Mouse (Mus musculus): ENCODE results near the gene B3galt4.

Gene B3galt4

DNA sequence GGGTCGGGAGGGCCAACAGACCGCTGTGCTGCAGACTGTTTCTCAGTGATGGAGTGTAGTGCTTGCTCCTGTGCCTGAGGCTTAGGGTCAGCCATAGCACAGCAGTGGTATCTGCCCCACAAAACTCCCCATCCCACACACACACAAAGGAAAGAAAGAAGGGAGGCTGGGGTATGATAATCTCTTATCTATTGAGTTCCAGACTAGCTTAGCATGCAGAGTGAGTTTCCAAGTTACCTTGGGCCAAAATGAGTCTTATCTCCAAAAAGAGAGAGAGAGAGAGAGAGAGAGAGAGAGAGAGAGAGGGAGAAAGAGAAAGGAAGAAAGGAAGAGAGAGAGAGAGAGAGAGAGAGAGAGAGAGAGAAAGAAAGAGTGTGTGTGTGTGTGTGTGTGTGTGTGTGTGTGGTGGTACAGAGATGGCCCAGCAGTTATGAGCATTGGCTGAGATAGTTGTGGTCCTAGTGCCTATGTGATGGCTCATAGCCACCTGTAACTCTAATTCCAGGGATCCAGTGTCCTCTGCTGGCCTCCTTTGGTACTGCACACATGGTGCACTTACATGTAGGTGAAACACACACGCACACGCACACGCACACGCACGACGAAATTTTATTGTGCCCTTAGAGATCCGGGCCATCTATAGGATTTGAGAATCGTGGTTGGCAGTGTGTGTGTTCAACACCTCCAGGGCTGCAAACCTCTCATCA lies 26.6 kb downstream of the B3galt4 start:
- DNase-seq (ENCODE audit: low read depth in 2 of 2, low spot score in 2 of 2): peak; percentile 68 to 77

DNA sequence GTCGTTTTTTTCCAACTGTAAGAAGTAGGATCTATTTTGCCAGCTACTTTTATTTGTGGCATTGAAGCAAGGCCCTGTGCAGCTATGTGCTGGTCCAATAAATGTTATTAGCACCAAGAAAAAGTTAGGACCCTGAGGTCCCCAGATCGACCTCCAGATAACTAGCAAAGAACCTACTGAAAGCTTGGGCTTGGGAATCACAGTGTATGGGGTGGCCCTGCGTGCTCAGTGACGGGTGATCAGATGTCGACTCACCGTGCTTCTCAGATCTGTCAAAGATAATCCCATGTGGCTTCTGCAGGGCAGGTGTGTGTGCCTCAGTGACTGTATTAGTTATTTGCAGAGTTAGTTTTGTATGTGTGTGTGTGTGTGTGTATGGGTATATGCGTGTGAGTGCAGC lies 29.9 kb downstream of the B3galt4 start:
- no peak for DNase-seq (ENCODE audit: low read depth in 2 of 2, low spot score in 2 of 2)

DNA sequence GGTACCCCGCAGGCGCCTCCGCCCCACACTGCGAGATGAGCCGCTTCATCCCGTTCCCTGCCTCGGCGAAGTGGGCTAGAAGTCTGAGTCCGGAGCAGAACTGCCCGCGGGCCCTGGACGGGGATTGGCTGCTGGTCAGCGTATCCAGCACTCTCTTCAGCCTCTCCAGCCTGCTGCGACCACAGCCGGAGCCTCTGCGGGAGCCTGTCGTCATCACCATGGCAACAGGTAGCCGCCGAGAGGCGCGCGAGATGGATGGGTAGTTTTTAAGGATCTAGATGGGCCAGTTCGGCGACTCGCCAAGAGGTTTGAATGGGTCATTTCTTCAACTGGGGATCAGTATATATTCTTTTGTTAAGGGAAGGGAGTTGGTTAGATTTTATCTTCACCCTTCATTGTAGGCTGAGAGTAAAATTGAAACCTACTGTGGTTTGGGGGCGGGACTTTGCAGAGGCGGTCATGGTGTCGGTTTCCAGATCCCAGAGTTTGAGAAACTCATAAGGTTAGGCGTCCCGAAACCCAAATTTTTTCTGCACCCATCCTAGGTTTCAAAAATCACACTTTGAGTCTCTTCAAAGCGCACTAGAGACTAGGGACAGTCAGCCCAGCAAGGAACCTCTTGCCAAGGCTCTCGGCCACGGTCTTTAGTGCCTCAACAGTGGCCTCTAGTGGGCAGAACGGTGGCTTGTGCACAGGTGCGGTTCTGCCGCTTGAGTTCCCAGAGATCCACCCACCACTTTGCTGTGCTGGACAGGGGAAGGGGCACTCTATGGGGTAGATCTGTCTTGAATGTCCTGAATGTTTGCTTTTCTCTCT lies 30.8 kb downstream of the B3galt4 start:
- peak; percentile 77 to 87 for DNase-seq (ENCODE audit: low read depth in 2 of 2, low spot score in 2 of 2)

DNA sequence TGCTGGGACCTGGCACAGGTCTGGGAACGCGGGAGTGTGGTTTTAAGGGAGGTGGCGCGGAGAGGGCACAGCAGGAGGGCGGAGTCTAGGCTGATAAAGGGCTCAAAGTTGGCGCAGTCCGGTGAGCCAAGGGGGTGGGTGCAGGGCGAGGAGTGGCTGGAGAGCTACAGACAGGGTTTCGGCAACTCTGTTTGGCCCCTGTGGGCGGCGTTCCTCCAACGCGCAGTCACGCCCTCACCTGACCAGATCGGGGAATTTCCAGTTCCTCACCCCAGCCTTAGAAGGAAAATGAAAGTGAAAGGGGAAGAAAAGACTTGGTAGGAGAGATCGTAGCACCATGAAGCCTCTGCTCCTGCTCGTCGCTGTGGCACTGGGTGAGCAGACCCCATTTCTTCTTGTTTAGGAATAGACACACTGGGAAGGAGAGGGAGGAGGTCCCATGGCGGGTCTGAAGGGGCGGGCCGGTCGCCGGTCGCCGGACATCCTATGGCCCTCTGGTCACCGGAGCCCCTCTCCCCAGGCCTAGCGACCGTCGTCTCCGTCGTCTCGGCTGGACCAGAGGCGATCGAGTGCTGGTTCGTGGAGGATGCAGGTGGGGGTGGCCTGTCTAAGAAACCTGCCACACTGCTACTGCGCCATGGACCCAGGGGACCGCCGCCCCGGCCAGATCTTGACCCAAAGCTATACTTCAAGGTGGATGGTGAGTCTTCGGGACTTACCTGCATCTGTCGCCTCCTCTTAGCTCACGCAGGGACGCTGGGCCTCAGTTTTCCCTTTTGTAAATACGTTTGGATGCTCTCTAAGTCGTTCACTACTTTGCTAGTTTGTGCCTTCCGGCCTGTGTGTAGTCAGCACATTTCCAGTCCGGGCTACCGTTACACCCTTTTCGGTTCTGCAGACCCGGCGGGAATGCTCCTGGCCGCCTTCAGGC lies 31.7 kb downstream of the B3galt4 start:
- peak; percentile 69 to 77 for DNase-seq (ENCODE audit: low read depth in 2 of 2, low spot score in 2 of 2)

DNA sequence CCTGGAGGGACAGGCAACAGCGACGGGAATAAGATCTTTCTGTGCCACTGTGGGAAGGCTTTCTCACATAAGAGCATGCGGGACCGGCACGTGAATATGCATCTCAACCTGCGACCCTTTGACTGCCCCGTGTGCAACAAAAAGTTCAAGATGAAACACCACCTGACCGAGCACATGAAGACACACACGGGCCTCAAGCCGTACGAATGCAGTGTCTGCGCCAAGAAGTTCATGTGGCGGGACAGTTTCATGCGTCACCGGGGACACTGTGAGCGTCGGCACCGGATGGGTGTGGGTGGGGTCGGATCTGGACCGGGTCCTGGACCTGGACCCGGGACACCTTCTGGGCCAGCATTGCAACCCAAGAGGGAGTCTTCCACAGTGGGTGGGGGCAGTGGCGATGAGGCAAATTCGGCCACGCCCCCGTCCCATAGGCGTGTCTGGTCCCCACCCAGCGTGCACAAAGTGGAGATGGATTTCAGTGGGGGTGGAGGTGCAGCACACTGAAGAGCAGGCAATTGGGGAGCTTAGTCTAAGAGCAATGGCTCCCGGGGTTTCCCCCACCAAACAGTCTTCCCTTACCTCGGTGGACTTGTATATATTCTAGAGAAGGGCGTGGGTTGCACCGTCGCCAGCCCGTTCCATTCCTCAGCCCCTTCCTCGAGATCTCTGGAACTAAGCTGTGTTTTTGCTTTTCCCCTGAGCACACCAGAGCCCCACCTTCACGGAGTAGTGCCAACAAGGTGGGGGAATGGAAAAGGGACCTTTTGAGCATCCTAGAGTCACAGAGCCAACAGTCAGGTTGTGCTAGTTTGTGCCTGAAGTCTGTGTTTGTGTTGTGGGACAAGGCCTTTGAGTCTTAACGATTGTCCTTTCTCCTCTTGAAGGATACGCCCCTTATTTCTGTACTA lies 32.7 kb downstream of the B3galt4 start:
- no peak for DNase-seq (ENCODE audit: low read depth in 2 of 2, low spot score in 2 of 2)

DNA sequence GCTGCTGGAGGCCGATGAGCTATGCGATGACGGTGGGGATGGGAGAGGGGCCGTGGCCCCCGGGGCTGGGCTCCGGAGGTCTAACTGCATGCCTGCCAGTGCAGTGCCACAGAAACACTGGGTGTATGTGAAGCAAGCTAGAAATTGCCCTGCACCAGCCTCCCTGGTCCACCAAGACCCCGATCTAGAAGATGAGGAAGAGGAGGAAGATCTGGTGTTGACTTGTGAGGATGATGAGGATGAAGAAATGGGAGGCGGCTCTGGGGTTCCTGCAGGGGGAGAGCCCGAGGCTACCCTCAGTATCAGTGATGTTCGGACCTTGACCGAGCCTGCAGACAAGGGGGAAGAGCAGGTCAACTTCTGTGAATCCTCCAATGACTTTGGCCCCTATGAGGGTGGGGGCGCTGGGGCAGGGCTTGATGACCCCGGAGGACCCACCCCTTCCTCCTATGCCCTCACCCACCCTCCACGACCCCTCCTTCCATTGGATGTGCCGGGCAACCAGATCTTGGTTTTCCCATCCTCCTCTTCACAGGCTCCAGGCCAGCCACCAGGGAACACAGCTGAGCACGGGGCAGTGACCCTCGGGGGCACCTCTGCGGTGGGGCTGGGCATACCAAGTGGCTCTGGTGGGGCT lies 33.5 kb downstream of the B3galt4 start:
- DNase-seq (ENCODE audit: low read depth in 2 of 2, low spot score in 2 of 2): no peak

DNA sequence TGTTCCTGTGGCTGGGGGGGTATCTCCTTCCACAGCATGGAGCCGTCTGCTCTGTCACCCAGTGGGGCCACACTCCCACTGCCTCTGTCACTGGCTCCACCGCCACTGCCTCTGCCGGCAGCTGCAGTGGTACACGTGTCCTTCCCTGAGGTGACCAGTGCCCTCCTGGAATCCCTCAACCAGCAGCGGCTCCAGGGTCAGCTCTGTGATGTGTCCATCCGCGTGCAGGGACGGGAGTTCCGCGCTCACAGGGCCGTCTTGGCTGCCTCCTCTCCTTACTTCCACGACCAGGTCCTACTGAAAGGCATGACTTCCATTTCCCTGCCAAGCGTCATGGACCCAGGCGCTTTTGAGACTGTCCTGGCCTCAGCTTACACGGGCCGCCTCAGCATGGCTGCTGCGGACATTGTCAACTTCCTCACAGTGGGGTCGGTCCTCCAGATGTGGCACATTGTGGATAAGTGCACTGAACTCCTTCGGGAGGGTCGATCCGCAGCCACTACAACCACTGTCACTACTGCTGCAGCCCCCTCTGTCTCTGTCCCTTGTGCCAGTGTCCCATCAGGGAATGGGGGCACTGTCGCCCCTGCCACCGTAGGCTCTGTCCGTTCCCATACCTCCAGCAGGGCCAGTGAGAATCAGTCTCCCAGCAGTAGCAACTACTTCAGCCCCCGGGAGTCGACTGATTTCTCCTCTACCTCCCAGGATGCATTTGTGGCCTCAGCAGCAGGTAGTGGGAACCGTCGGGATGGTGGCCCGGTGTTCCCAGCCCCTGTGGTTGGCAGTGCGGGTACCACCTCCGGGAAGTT lies 34.2 kb downstream of the B3galt4 start:
- DNase-seq (ENCODE audit: low read depth in 2 of 2, low spot score in 2 of 2): no peak

DNA sequence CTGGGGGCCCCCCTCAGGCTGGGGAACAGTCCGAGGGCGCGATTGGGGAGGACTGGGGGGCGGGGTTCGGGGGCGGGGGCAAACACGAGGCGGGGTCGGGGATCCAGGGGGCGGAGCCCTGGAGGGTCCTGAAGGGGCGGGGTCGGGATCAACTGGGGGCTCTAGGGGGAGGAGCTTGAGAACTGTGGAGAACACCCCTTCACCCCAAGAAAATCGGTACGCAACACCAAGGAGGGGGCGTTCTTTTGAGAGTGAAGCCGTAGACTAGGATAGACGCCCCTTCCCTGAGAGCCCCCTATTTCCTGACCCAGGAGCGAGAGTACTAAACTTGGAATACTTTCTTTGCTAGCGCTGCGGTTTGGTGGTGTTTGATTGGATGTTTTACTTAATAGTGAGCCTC lies 35.0 kb downstream of the B3galt4 start:
- no peak for DNase-seq (ENCODE audit: low read depth in 2 of 2, low spot score in 2 of 2)

DNA sequence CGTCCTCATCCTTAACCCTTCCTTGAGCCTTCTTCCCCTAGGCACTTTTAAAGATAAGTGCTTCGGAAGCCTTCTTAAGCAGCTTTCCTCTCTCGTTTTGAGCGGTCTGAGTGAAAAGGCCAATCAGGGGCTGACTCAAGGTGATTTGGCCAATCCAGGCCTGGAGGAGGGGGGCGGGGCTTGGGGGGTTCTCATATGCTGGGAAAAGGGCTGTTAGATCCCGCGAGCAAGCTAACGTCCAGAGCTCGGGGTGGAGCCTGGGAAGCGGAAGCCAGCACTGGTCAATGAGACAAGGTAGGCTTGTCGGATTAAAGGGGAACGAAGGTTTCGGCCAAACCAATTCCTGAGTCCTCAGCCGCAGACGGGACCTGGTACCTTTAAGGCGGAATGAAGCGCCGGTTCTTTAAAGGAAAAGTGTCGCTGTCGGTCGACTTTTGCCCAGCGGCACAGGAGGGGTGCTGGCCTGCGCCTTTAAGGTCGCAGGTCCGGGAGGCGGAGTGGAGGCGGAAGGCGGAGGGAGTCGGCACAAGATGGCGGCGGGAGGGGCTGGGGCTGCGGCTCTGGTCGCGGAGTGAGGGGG lies 35.5 kb downstream of the B3galt4 start, which contains the start of the genes Tapbp and Zbtb22:
TSS of gene Tapbp (plus strand) at position 229 of the 580 bp plus-strand sequence.
TSS of gene Zbtb22 (plus strand) at position 234 of the 580 bp plus-strand sequence.
- peak; percentile 84 to 93 for DNase-seq (ENCODE audit: low read depth in 2 of 2, low spot score in 2 of 2)

DNA sequence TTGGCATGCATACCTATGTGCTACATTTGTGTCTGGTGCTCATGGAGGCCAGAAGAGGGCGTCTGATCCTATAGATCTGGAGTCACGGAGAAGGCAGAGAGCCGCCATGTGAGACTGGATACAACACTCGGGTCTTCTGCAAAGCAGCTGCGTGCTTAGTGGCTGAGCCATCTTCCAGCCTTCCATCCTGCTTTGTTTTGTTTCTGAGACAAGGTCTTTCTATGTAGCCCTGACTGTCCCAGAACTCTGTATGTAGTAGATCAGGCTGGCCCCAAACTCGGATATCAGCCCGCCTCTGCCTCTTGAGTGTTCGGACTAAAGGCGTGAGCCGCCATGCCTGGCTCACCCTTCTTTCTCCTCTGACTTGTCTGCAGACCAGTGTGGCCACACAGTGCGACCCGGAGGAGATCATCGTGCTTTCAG lies 36.3 kb downstream of the B3galt4 start:
- no peak for DNase-seq (ENCODE audit: low read depth in 2 of 2, low spot score in 2 of 2)

DNA sequence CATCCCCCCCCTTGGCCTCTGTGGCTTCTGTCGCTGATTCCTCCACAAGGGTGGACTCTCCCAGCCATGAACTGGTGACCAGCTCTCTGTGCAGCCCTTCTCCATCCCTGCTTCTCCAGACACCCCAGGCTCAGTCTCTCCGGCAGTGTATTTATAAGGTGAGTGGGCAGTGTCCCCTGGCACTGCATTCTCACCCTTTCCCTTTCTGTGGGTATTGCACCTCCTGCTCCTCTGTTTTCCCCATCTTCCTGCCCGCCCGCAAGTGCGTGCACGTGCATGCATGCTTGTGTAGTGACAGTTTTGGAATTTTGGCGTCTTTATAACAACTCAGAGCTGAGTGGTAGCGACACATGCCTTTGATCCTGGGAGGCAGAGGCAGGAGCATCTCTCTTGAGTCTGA lies 37.4 kb downstream of the B3galt4 start:
- DNase-seq (ENCODE audit: low read depth in 2 of 2, low spot score in 2 of 2): no peak

DNA sequence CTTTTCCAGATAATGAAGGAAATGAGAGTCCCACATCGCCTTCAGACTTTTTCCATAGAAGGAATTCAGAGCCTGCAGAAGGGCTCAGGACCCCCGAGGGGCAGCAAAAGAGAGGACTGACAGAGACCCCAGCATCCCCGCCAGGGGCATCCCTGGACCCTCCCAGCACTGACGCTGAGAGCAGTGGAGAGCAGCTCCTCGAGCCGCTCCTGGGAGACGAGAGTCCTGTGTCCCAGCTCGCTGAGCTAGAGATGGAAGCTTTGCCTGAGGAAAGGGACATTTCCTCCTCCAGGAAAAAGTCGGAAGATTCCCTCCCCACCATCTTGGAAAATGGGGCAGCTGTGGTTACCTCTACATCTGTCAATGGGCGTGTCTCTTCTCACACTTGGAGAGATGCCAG lies 38.0 kb downstream of the B3galt4 start:
- DNase-seq (ENCODE audit: low read depth in 2 of 2, low spot score in 2 of 2): no peak

DNA sequence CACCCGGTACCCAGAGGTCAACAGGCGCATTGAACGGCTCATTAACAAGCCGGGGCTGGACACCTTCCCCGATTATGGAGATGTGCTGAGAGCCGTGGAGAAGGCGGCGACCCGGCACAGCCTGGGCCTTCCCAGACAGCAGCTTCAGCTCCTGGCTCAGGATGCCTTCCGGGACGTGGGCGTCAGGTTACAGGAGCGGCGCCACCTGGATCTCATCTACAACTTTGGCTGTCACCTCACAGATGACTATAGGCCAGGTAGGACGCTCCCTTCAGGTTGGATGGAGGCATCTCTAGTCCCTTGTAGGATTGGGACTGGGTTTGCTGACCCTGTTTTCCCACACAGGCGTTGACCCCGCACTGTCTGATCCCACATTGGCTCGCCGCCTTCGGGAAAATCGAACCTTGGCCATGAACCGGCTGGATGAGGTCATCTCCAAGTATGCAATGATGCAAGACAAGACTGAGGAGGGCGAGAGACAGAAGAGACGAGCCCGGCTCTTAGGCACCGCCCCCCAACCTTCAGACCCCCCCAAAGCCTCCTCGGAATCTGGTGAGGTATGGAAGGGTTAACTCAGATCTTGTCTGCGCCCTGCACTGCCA lies 39.4 kb downstream of the B3galt4 start:
- no peak for DNase-seq (ENCODE audit: low read depth in 2 of 2, low spot score in 2 of 2)

DNA sequence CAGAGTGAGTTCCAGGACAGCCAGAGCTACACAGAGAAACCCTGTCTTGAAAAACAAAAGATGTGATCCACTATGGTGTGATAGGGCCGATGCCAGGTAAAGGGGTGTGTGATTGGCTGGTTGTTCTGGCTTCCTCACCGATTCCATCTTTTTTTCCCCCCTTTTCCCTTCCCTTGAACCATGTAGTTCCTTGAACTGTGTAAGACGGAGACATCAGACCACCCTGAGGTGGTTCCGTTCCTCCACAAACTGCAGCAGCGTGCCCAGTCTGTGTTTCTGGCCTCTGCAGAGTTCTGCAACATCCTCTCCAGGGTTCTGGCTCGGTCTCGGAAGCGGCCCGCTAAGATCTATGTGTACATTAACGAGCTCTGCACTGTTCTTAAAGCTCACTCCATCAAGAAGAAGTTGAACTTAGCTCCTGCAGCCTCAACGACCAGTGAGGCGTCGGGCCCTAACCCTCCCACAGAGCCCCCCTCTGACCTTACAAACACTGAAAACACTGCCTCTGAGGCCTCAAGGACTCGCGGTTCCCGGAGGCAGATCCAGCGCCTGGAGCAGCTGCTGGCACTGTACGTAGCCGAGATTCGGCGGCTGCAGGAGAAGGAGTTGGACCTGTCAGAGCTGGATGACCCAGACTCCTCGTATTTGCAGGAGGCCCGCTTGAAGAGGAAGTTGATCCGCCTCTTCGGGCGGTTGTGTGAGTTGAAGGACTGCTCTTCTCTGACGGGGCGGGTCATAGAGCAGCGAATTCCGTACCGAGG lies 40.1 kb downstream of the B3galt4 start:
- DNase-seq (ENCODE audit: low read depth in 2 of 2, low spot score in 2 of 2): no peak

DNA sequence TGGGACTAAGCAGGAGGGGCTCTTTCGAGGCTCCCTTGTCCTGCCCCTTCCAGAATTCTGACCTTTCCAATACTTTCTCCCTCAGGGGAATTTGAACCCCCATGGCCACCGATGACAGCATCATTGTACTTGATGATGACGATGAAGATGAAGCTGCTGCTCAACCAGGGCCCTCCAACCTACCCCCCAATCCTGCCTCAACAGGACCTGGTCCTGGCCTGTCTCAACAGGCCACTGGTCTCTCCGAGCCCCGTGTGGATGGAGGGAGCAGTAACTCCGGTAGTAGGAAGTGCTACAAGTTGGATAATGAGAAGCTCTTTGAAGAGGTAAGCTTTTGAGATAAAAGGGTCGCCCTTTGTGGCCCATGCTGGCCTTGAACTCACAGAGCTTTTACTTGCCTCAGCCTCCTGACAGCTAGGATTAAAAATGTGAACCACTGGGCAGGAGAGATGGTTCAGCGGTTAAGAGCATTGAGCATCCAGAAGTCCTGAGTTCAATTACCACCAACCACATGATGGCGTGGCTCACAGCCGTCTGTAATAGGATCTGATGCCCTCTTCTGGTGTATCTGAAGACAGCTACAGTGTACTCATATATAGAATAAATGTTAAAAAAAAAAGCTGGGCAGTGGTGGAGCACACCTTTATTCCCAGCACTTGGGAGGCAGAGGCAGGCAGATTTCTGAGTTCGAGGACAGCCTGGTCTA lies 40.8 kb downstream of the B3galt4 start:
- no peak for DNase-seq (ENCODE audit: low read depth in 2 of 2, low spot score in 2 of 2)

DNA sequence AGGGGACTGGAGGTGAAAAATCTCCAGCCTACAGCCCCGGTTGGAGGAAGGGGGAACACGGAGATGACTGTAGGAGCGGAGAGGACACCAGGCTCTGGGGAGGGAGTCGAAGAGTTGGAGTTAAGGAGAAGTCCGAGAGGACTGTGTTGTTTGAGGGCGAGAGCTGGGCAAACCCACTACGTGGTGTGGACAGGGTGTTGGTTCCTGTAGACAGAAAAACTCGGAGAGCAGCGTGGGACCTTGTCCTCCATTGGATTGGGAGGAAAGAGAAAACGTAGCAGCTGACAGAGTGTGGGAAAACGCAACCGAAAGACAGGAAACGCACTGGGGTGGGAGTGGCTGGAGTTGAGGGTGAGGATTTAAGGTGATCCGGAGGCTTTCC lies 41.4 kb downstream of the B3galt4 start:
- DNase-seq (ENCODE audit: low read depth in 2 of 2, low spot score in 2 of 2): peak in 1 of 2 experiments; percentile 30
